Mouse (Mus musculus): ENCODE measurements around the gene Pus10. TPM values are rescaled to one million over a fixed set of nuclear protein-coding genes. Genes with fewer than 3 reads are reported as not detected.

The Pus10 gene
- polyA plus RNA-seq, 1 experiment = 44.8 TPM

DNA sequence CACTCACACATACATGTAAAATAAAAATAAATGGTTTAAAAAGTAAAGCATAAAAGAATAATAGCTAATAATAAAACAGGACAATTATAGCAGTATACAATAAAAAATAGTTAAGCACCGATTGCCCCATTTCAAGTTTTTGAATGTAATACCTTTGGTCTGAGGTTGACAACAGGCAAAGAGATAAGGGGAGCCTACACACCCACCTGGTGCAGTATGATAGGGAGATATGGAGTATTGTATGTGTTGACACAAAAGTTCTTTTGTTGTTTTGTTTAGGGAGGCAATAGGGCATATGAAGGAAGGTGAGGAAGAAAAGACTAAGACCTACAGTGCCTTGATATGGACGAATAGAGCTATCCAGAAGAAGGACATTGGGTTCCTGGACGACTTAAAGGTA is 54.4 kb downstream of the Pus10 start:
- no peak for TF ChIP-seq POLR2A (IDR thresholded peaks at IDR 0.05; ENCODE audit: low read depth, low read length)
- TF ChIP-seq CTCF (IDR thresholded peaks at IDR 0.05; ENCODE audit: borderline replicate concordance, insufficient read depth, low read length) = no peak
- Histone ChIP-seq H3K4me3 (ENCODE audit: insufficient read depth, low read length) (no peak overlapping the region), H3K27ac (ENCODE audit: insufficient read depth, low read length) (no peak overlapping the region), H3K4me1 (ENCODE audit: control insufficient read depth, insufficient read depth, low read length) (no peaks in the 10 kb centered on the region)

- no peak overlapping the region for H3K27ac ChIP-seq (ENCODE audit: insufficient read depth, low read length)
- no peaks in the 10 kb centered on the region for H3K4me1 ChIP-seq (ENCODE audit: control insufficient read depth, insufficient read depth, low read length)
- H3K4me3 ChIP-seq (ENCODE audit: insufficient read depth, low read length) = no peak overlapping the region
- no peak for TF ChIP-seq POLR2A (IDR thresholded peaks at IDR 0.05; ENCODE audit: low read depth, low read length)
- TF ChIP-seq CTCF (IDR thresholded peaks at IDR 0.05; ENCODE audit: borderline replicate concordance, insufficient read depth, low read length) = no peak
These were observed 56.9 kb downstream of the Pus10 start for GRCm38 (mm10) chr11:23722326-23722725.

- Histone ChIP-seq H3K4me3 (ENCODE audit: insufficient read depth, low read length) (no peak overlapping the region), H3K27ac (ENCODE audit: insufficient read depth, low read length) (no peak overlapping the region), H3K4me1 (ENCODE audit: control insufficient read depth, insufficient read depth, low read length) (no peaks in the 10 kb centered on the region)
- no peak for TF ChIP-seq POLR2A (IDR thresholded peaks at IDR 0.05; ENCODE audit: low read depth, low read length)
- TF ChIP-seq CTCF (IDR thresholded peaks at IDR 0.05; ENCODE audit: borderline replicate concordance, insufficient read depth, low read length) = no peak
These were observed 60.4 kb downstream of the Pus10 start for GRCm38 (mm10) chr11:23725850-23726249.

DNA sequence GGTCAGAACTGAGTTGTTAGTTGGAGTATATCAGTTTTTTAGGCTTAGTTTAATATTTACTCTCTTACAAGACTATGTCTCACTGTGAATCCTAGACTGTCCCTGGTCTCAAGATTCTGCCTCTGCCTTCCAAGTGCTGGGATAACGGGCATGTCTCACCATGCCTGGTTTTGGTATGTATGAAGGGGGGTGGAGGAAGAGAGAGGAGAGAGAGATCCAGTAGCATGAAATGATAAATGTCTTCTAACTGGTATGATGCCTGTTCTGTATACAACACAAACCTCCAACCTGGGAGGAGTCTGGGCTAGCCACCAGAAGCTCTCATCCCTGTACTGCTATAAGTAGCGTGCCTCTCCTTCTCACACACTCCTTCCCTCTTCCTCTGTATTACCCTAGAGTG is 61.0 kb downstream of the Pus10 start:
- H3K4me3 ChIP-seq (ENCODE audit: insufficient read depth, low read length) = no peak overlapping the region
- no peak for TF ChIP-seq POLR2A (IDR thresholded peaks at IDR 0.05; ENCODE audit: low read depth, low read length)
- no peaks in the 10 kb centered on the region for H3K4me1 ChIP-seq (ENCODE audit: control insufficient read depth, insufficient read depth, low read length)
- no peak overlapping the region for H3K27ac ChIP-seq (ENCODE audit: insufficient read depth, low read length)

DNA sequence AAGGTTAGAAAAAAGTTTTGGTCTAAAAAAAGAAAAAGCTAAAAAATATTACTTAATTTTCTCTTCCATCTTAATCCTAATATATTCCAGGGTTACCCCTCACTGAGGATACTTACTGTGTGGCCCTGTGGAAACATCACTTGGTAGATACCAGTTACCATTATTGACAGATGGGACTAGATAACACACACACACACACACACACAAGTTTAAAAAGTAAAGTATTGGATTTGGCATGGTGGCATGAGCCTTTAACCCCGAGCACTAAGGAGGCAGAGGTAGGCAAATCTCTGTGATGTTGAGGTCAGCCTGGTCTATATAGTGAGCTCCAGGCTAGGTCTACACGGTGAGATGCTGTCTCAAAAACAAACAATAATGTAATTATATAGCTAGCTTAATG is 62.7 kb downstream of the Pus10 start:
- Histone ChIP-seq H3K4me3 (ENCODE audit: insufficient read depth, low read length) (no peak overlapping the region), H3K27ac (ENCODE audit: insufficient read depth, low read length) (no peak overlapping the region)
- TF ChIP-seq POLR2A (IDR thresholded peaks at IDR 0.05; ENCODE audit: low read depth, low read length) (no peak), CTCF (IDR thresholded peaks at IDR 0.05; ENCODE audit: borderline replicate concordance, insufficient read depth, low read length) (no peak)

GRCm38 (mm10) chr11:23730120-23730519 is 64.6 kb downstream of the Pus10 start:
- Histone ChIP-seq H3K27ac (ENCODE audit: insufficient read depth, low read length) (no peak overlapping the region), H3K4me1 (ENCODE audit: control insufficient read depth, insufficient read depth, low read length) (peaks cover 3% of the 10 kb centered on the region), H3K4me3 (ENCODE audit: insufficient read depth, low read length) (no peak overlapping the region)
- no peak for TF ChIP-seq CTCF (IDR thresholded peaks at IDR 0.05; ENCODE audit: borderline replicate concordance, insufficient read depth, low read length)
- no peak for TF ChIP-seq POLR2A (IDR thresholded peaks at IDR 0.05; ENCODE audit: low read depth, low read length)

More for the DNA sequence above, 62.7 kb downstream of the Pus10 start:
- no peaks in the 10 kb centered on the region for H3K4me1 ChIP-seq (ENCODE audit: control insufficient read depth, insufficient read depth, low read length)

DNA sequence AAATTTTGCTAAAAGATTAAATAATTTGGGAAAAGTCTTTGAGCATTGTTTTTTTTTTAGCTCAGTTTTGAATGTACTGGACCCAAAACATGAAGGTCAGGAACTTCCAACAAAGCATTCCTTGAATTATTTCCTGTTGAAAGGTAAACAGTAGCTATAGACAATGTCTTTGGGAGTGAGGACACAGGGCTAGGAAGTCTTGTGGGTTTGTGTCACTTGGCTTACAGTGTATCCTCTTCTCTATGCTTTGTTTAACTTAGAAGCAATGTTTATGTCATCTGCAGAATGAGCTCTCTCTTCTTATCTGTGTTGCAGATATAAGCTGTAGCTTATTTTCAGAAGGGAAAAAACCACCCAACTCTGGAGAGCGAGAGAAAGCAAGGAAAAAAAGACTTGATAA is 67.4 kb downstream of the Pus10 start:
- Histone ChIP-seq H3K4me3 (ENCODE audit: insufficient read depth, low read length) (no peak overlapping the region), H3K4me1 (ENCODE audit: control insufficient read depth, insufficient read depth, low read length) (peaks cover 6% of the 10 kb centered on the region), H3K27ac (ENCODE audit: insufficient read depth, low read length) (no peak overlapping the region)
- TF ChIP-seq POLR2A (IDR thresholded peaks at IDR 0.05; ENCODE audit: low read depth, low read length) (no peak), CTCF (IDR thresholded peaks at IDR 0.05; ENCODE audit: borderline replicate concordance, insufficient read depth, low read length) (no peak)

GRCm38 (mm10) chr11:23734749-23735286 is 69.3 kb downstream of the Pus10 start:
- H3K27ac ChIP-seq (ENCODE audit: insufficient read depth, low read length) = peak overlapping the region; percentile 60
- no peak overlapping the region for H3K4me3 ChIP-seq (ENCODE audit: insufficient read depth, low read length)
- peaks cover 6% of the 10 kb centered on the region for H3K4me1 ChIP-seq (ENCODE audit: control insufficient read depth, insufficient read depth, low read length)
- TF ChIP-seq POLR2A (IDR thresholded peaks at IDR 0.05; ENCODE audit: low read depth, low read length) (no peak), CTCF (IDR thresholded peaks at IDR 0.05; ENCODE audit: borderline replicate concordance, insufficient read depth, low read length) (no peak)

DNA sequence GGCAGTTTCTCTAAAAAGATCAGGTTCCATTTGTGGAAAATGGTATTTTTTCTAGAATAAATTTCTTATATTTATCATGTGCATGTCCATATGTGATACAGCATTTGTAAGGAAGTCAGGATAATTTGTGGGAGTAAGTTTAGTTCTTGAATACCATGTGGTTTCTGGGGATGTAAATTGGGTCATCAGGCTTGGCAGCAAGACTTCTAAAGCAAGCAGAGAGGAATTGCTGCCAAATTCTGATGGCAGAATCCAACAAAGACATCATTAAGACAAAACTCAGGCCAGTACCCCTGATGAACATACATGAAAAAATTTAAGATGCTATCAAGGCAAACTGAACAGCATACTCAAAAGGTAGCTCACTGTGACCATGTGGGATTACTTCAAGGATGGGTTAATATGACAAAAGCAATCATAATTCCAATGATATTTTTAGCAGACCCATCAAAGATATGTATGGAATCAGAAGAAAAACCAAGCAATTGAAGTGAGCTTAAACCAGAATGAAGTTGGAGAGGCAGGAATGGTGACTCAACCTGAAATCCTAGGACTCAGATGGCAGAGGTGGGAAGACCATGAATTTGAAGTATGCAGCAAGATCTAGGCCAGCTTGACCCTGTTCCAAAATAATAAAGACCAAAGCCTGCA is 70.5 kb downstream of the Pus10 start:
- peaks cover 6% of the 10 kb centered on the region for H3K4me1 ChIP-seq (ENCODE audit: control insufficient read depth, insufficient read depth, low read length)
- TF ChIP-seq POLR2A (IDR thresholded peaks at IDR 0.05; ENCODE audit: low read depth, low read length) (no peak), CTCF (IDR thresholded peaks at IDR 0.05; ENCODE audit: borderline replicate concordance, insufficient read depth, low read length) (no peak)
- H3K27ac ChIP-seq (ENCODE audit: insufficient read depth, low read length) = peak overlapping the region; percentile 84
- no peak overlapping the region for H3K4me3 ChIP-seq (ENCODE audit: insufficient read depth, low read length)

- Histone ChIP-seq H3K4me1 (ENCODE audit: control insufficient read depth, insufficient read depth, low read length) (peaks cover 3% of the 10 kb centered on the region), H3K27ac (ENCODE audit: insufficient read depth, low read length) (no peak overlapping the region), H3K4me3 (ENCODE audit: insufficient read depth, low read length) (no peak overlapping the region)
- TF ChIP-seq POLR2A (IDR thresholded peaks at IDR 0.05; ENCODE audit: low read depth, low read length) (no peak), CTCF (IDR thresholded peaks at IDR 0.05; ENCODE audit: borderline replicate concordance, insufficient read depth, low read length) (no peak)
These were observed 75.4 kb downstream of the Pus10 start for GRCm38 (mm10) chr11:23740895-23741294.

Data from embryonic fibroblast, embryonic 13.5 days (primary cell).